Mouse (Mus musculus): ENCODE results near the gene Dld. TPM values are rescaled to one million over a fixed set of nuclear protein-coding genes. Genes with fewer than 3 reads are reported as not detected.

The Dld gene
- polyA plus RNA-seq, 1 experiment from 2014 or later: 102 TPM

- no peaks in the 10 kb centered on the region for H3K36me3 ChIP-seq (ENCODE audit: inconsistent target)
- no peak overlapping the region for H3K4me3 ChIP-seq (ENCODE audit: inconsistent target)
- 100% methylated on average over 1 of the region's 1 CpGs for WGBS (ENCODE audit: missing documents)
- no peaks in the 10 kb centered on the region for H3K79me2 ChIP-seq (ENCODE audit: inconsistent target)
- no peak overlapping the region for H3K27ac ChIP-seq
These were observed 17.9 kb upstream of the Dld start for GRCm38 (mm10) chr12:31369118-31369517.

GRCm38 (mm10) chr12:31367721-31368120 is 16.5 kb upstream of the Dld start:
- no peaks in the 10 kb centered on the region for H3K79me2 ChIP-seq (ENCODE audit: inconsistent target)
- no peak overlapping the region for H3K27ac ChIP-seq
- H3K36me3 ChIP-seq (ENCODE audit: inconsistent target): no peaks in the 10 kb centered on the region
- WGBS (ENCODE audit: missing documents): 94% methylated on average over 5 of the region's 5 CpGs
- H3K4me3 ChIP-seq (ENCODE audit: inconsistent target): no peak overlapping the region

DNA sequence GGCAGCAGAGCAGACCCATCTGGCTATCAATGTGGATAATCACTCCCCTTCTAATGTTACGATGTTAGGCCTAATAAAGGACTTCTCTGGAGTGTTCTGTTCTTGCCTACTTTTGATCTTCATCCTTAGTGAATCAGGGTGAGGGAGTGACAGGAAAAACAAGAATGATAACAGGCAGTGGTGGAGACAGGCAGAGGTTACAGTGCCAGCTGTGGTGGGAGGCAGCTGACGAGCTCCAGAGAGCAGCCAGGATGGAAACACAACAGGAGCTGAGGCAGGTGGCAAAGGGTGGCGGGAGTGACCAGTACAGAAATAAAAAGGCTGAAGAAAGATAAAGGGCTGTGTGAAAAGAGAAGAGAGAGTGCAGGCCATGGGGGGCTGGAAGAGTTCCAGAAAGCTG is 15.2 kb upstream of the Dld start:
- Histone ChIP-seq H3K27ac (no peak overlapping the region), H3K36me3 (ENCODE audit: inconsistent target) (no peaks in the 10 kb centered on the region), H3K79me2 (ENCODE audit: inconsistent target) (no peaks in the 10 kb centered on the region), H3K4me3 (ENCODE audit: inconsistent target) (no peak overlapping the region)
- 93% methylated on average over 3 of the region's 3 CpGs for WGBS (ENCODE audit: missing documents)

DNA sequence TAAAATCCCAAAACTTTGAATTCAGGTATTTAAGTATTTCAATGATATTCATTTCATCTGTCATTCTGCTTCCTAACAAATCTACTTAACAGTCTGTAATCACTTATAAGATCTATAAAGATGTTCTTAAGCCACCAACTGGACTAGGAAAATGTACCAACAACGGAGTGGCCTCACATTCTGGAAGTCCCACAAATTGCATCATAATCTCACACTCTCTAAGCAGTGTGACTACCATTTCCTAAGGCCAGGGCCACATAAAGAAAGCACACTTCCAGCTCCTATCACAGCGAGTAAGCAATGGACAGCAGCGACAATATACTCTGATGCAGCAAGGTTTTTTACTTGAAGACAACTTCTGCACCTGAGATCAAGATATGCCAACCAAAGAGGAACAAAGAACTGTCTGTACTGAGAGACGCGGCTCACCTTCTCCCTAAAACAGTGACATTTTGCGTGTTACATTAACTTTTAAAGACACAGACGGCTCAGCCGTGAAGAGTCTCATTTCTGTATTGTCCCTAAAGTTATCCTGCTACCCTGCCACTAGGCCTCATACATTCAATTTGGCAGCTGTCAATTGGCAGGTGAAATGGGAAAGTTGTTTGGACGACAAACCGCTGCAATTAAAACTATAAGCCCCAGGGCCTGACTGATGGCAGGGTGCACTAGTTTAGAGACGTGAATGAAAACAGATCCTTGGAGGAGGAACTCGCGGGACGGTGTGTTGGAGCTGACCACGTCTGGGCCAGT is 886 bp downstream of the Dld start:
- H3K27ac ChIP-seq: peak overlapping the region; percentile 28; the same call in 1 of the 2 replicates
- peaks cover 8% of the 10 kb centered on the region; the same call in 1 of the 2 replicates for H3K36me3 ChIP-seq (ENCODE audit: inconsistent target)
- 14% methylated on average over 15 of the region's 15 CpGs for WGBS (ENCODE audit: missing documents)
- peaks cover 56% of the 10 kb centered on the region for H3K79me2 ChIP-seq (ENCODE audit: inconsistent target)
- peak overlapping the region; percentile 85 for H3K4me3 ChIP-seq (ENCODE audit: inconsistent target)

GRCm38 (mm10) chr12:31333261-31333660 is 18.0 kb downstream of the Dld start:
- no peaks in the 10 kb centered on the region for H3K79me2 ChIP-seq (ENCODE audit: inconsistent target)
- H3K36me3 ChIP-seq (ENCODE audit: inconsistent target): peaks cover 58% of the 10 kb centered on the region
- 94% methylated on average over 1 of the region's 1 CpGs for WGBS (ENCODE audit: missing documents)
- no peak overlapping the region for H3K4me3 ChIP-seq (ENCODE audit: inconsistent target)
- no peak overlapping the region for H3K27ac ChIP-seq

DNA sequence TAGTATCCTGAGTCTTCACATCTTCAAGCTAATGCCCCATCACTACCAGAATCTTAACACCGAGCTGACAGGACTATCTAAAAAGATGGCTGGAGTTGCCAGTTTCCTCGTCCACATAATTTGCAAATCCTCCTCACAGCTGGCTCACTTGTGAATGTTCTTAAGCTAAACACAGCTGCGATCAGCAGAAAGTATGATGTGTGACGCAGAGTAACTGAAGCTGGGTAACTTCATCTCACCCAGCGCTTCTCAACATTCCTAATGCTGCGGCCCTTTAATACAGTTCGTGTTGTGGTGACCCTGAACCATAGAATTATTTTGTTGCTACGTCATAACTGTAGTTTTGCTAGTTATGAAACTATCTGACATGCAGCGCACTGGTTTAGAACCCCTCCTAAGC is 24.1 kb downstream of the Dld start:
- Histone ChIP-seq H3K79me2 (ENCODE audit: inconsistent target) (no peaks in the 10 kb centered on the region), H3K36me3 (ENCODE audit: inconsistent target) (peaks cover 11% of the 10 kb centered on the region; the same call in 1 of the 2 replicates), H3K27ac (no peak overlapping the region), H3K4me3 (ENCODE audit: inconsistent target) (no peak overlapping the region)
- 95% methylated on average over 9 of the region's 9 CpGs for WGBS (ENCODE audit: missing documents)

GRCm38 (mm10) chr12:31323136-31323695 is 28.0 kb downstream of the Dld start:
- Histone ChIP-seq H3K79me2 (ENCODE audit: inconsistent target) (no peaks in the 10 kb centered on the region), H3K4me3 (ENCODE audit: inconsistent target) (no peak overlapping the region), H3K27ac (no peak overlapping the region), H3K36me3 (ENCODE audit: inconsistent target) (no peaks in the 10 kb centered on the region)
- 85% methylated on average over 9 of the region's 9 CpGs for WGBS (ENCODE audit: missing documents)

GRCm38 (mm10) chr12:31321532-31321931 is 29.7 kb downstream of the Dld start:
- Histone ChIP-seq H3K4me3 (ENCODE audit: inconsistent target) (no peak overlapping the region), H3K79me2 (ENCODE audit: inconsistent target) (no peaks in the 10 kb centered on the region), H3K36me3 (ENCODE audit: inconsistent target) (no peaks in the 10 kb centered on the region), H3K27ac (no peak overlapping the region)
- WGBS (ENCODE audit: missing documents): 92% methylated on average over 1 of the region's 1 CpGs

GRCm38 (mm10) chr12:31320817-31321216 is 30.4 kb downstream of the Dld start:
- 88% methylated on average over 13 of the region's 13 CpGs for WGBS (ENCODE audit: missing documents)
- no peaks in the 10 kb centered on the region for H3K79me2 ChIP-seq (ENCODE audit: inconsistent target)
- H3K36me3 ChIP-seq (ENCODE audit: inconsistent target): no peaks in the 10 kb centered on the region
- H3K27ac ChIP-seq: no peak overlapping the region
- H3K4me3 ChIP-seq (ENCODE audit: inconsistent target): no peak overlapping the region

DNA sequence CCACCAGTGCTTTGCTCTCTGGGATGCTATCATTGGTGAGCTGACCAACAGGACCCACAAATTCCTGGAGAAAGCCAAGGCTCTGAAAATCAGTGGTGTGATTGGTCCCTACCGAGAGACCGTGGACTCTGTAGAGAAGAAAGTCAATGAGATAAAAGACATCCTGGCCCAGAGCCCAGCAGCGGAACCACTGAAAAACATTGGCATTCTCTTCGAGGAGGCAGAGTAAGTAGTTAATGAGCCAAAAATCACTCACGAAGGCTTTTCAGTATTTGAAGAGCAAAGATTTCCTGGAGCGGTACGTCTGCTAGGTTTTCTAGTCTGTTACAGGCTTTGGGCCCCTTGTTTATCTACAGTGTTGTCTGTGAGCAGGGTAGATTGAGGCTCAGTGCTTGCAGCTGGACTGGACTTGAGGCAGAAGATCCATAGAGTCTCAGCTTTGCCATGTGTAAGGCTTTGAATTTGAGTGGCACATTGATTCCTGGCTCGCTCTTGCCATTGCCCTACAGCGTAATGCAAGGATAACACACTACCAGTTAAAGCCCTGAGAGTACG is 32.8 kb downstream of the Dld start:
- WGBS (ENCODE audit: missing documents): 91% methylated on average over 10 of the region's 10 CpGs
- H3K79me2 ChIP-seq (ENCODE audit: inconsistent target): no peaks in the 10 kb centered on the region
- H3K4me3 ChIP-seq (ENCODE audit: inconsistent target): no peak overlapping the region
- no peak overlapping the region for H3K27ac ChIP-seq
- no peaks in the 10 kb centered on the region for H3K36me3 ChIP-seq (ENCODE audit: inconsistent target)

DNA sequence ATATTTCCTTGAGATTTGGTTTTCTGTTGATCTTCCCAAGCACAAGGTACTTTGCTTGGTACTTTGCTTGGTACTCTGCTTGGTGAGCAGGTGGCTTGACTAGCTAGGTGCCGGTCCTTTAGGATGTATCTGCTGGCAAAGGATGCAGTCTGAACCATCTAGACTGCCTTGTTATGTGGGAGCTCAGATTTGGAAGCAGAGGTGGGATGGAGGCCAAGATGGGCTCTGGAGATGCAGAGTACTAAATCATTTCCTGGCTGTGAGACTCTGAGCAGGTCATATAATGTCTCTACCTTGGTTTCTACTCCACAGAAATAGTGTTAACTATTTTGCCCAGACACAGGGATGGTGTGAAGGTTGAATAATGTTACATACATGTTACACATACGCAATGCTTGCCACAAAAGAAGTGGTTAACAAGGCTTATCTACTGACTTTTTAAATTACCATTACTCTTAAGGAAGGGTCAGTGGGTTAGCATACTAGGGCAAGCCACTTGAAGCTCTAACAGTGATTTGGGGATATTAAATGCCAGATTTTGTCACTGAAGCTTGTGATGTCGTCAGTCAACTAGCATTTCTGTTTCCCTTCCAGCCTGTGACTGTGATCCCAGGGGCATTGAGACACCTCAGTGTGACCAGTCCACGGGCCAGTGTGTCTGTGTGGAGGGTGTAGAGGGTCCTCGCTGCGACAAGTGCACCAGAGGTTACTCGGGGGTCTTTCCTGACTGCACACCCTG is 33.4 kb downstream of the Dld start:
- 95% methylated on average over 7 of the region's 7 CpGs for WGBS (ENCODE audit: missing documents)
- H3K27ac ChIP-seq: no peak overlapping the region
- H3K4me3 ChIP-seq (ENCODE audit: inconsistent target): no peak overlapping the region
- H3K79me2 ChIP-seq (ENCODE audit: inconsistent target): no peaks in the 10 kb centered on the region
- H3K36me3 ChIP-seq (ENCODE audit: inconsistent target): no peaks in the 10 kb centered on the region

DNA sequence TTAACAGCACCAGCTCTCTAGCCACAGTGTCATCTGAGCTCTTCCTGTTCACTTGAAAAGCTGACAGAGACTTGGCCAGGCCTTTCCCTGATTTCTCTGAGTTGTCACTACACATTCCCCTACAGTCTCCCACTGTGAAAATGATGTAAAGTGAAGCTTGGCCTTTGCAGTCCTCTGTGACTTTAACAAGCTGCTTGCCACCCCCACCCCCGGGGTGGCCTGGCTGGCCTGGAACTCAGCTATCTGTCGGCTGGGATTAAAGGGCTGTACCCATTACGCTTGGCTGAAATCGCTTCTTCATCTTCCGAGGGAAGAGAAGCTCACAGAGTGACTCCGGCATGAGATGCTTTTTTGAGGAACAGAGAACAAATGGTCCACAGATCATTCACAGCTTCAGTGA is 35.3 kb downstream of the Dld start:
- no peaks in the 10 kb centered on the region for H3K79me2 ChIP-seq (ENCODE audit: inconsistent target)
- H3K4me3 ChIP-seq (ENCODE audit: inconsistent target): no peak overlapping the region
- 94% methylated on average over 6 of the region's 6 CpGs for WGBS (ENCODE audit: missing documents)
- H3K27ac ChIP-seq: no peak overlapping the region
- H3K36me3 ChIP-seq (ENCODE audit: inconsistent target): no peaks in the 10 kb centered on the region

DNA sequence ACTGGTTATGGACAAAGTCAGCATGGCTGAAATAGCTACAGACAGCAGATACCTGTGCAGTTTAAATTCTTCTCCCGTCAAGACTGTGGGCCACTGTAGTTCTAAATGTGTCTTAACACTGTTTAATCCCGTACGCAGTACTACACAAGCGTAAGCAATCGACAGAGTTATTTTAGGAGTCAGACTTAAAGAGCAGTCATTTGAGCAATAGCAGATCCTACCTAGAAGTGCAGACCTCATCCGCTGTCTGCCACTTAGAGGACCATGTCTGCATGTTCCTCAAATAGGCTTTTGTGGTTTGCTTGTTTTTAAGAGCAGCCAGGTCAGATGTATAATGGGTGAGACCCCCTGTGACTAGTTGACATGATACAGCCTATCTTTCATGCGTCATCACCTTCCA is 36.9 kb downstream of the Dld start:
- no peak overlapping the region for H3K4me3 ChIP-seq (ENCODE audit: inconsistent target)
- H3K79me2 ChIP-seq (ENCODE audit: inconsistent target): no peaks in the 10 kb centered on the region
- no peak overlapping the region for H3K27ac ChIP-seq
- no peaks in the 10 kb centered on the region for H3K36me3 ChIP-seq (ENCODE audit: inconsistent target)
- WGBS (ENCODE audit: missing documents): 90% methylated on average over 7 of the region's 7 CpGs

- Histone ChIP-seq H3K36me3 (ENCODE audit: inconsistent target) (no peaks in the 10 kb centered on the region), H3K79me2 (ENCODE audit: inconsistent target) (no peaks in the 10 kb centered on the region), H3K4me3 (ENCODE audit: inconsistent target) (no peak overlapping the region), H3K27ac (no peak overlapping the region)
- 89% methylated on average over 4 of the region's 4 CpGs for WGBS (ENCODE audit: missing documents)
These were observed 38.1 kb downstream of the Dld start for GRCm38 (mm10) chr12:31313136-31313535.

DNA sequence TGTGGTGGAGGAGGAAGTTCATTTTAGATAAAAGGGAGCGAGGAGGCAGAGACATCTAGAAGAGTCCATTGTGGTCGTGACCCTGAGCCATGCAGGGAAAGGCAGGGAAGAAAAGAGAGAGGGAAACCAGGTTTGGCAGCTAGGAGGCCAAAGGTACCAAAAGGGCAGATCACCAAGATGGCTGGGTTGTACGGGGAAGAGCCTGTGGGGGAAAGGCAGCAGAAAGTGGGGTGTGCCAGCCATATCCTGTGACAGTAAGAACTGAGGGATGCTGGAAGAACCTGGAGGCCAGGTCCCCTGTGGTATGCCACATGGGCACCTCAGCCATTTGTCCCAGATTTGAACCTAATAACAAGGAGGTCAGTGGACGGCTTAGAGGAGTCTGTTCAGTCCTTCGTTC is 39.0 kb downstream of the Dld start:
- H3K4me3 ChIP-seq (ENCODE audit: inconsistent target): no peak overlapping the region
- H3K36me3 ChIP-seq (ENCODE audit: inconsistent target): no peaks in the 10 kb centered on the region
- no peaks in the 10 kb centered on the region for H3K79me2 ChIP-seq (ENCODE audit: inconsistent target)
- H3K27ac ChIP-seq: no peak overlapping the region
- WGBS (ENCODE audit: missing documents): 82% methylated on average over 5 of the region's 5 CpGs
